Mouse (Mus musculus) cerebellum, adult 9-11 months (tissue): Measurements from ENCODE around the gene Prom1.

Experiments used
- DNase-seq: peaks from one replicate; pipeline ENCODE4 v3.0.0; 2022

Gene Prom1

GRCm38 (mm10) chr5:43971156-43971555 lies 130.7 kb downstream of the Prom1 start:
- no peak for DNase-seq

DNA sequence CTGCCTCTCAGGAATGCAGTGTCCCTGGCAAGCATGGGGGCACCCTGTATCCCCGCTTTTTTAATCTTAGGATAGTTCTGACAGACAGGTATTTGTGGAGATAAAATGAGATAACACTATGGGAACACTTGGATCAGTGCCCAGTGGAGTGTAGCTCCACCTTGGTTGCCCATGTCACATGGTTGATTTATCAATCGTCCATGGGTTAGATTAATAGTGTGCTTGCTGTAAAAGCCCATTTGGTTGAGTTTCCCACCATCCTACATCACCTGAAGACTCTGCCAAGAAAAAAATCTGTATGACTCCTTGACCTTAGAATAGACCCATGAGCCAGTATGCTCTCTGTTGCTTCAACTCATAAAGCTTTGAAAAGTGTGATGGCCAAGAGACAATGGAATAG lies 131.3 kb downstream of the Prom1 start:
- no peak for DNase-seq

DNA sequence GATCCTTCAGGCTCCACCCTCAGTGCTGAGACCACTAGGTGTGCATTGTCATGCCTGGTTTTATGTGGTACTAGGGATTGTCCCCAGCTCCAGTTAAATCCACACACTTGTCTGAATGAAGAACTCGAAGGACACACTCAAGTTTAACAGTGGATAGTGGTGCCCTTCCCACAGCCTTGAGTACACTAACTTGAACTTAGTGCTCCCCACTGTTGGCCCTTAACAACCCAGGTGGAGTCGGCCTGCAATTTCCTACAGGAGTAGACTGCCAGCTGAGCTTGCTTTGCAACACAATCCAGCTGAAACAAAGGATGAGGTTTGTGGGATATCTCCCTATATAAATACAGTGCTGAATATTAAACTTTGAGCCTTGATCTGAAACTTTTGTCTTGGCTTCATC lies 133.2 kb downstream of the Prom1 start:
- no peak for DNase-seq

DNA sequence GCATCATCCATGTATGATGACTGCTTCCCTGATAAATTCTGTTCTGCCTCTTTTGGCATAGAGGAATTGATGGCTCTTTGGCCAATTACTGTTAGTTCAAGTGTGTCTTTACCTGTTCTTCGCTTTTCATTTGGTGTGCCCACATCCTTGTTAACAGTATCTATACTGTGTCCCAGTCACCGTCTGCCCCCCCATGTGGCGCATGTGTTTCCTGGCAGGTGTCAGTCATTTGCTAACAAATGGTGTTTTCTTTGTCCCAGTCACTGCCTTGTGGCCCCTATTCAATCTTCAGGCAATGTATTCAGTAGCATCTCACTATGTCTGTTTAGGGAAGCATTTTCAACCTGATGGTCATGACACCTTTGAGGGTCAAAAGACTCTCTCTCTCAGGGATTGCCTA lies 140.8 kb downstream of the Prom1 start:
- no peak for DNase-seq

DNA sequence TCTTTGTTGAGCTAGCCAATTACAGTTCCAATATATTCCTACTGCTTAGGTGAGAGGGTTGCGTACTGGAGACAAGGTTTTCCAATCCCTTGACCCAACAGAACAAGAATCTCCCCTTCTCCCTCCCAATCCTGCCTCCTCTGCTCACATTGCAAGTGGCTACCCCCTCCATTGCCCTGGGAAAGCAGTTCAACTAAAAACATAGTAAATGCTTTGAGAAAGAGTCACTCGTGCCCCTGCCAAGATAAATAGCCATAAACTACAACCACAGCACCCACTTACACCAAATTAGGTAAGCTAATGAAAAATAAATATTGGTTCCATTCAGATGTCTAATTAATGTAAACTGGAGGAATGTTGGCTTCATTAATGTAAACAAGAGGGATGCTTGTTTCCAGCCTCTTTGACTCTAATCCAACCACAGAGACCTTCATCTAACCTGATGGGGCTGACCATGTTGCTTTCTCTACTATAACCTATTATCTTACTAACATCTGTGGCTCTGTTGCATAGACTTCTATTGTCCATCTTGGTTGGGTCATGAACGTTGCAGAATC lies 141.9 kb downstream of the Prom1 start:
- DNase-seq: no peak

DNA sequence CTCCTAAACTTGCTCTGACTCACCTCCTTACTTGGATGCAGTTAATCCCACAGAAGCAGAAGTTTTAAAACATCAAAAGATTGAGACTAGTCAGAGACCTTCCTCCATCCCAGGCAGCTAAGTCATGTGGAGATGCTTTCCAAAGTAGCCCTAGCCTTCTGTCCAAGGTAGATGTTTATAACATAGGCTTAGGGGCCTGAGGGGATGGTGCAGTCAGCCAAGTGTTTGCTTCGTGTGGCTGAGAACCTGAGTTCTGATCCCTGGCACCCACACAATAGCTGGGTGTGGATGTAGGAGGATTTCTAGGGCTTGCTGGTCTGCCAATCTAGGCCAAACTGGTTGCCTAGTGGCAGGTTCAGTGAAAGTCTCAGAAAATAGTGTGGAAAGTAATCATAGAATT lies 148.6 kb downstream of the Prom1 start:
- DNase-seq: no peak

GRCm38 (mm10) chr5:43948748-43949275 lies 153.0 kb downstream of the Prom1 start:
- DNase-seq: no peak

DNA sequence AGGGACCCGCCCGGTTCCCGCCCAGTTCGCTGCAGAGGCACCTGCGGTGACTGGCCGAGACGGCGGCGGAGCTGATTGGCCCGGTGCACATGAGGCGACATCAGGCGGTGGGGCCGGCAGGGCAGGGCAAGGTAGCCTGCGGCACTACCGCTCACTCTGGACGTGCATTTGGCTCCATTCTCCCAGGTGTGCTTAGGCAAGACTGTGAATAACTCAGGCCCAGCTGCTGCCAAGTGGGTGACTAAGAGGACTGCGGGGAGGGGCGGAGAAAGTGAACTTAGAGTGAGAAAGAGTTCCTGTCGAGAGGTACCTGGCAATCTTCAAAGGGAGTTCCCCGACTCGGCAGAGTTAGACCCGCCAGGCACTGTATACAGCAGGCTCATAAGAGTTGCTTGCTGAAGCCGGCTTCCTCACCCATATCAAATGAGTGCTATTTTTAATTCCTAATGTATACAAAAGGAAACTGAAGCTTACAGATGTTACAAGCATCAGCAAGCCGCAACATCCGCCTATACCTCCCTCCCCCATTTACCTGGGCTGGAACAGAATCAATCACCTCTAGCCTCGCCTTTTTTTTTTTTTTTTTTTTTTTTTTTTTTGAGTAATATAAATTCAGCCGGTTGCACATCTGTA lies 153.6 kb downstream of the Prom1 start:
- peak; percentile 2 for DNase-seq

DNA sequence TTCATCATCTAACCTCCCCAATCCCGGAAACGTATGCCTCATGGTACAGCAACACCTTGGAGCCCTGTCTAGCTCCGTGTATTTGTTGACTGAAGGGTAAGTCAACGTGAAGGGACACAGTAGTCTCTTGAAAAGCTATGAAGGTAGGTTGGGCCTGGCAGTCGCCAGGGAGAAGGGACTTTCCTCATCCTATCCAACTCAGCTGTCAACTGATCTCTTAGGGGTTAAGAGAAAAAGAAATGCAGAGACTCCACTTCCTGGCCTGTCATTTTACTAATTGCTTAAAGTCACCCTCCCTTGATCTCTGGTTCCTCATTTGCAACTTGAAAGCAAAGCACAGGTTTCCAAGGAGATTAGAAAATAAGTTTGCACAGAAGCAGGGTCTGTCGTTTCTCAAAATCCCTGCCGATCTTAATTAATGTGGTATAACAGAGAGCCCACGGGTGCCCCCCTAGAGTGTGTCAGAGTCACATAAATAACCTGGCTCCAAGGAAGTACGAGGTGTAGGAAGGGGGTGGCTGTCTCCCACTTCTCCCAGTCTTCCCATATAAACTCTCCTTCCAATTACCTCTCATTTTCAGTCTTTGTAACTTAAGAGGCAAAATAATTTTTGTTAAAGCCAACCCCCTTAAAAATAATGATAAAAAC lies 154.4 kb downstream of the Prom1 start:
- DNase-seq: no peak
